Mouse (Mus musculus) layer of hippocampus, postnatal 14 days (tissue): ENCODE data around the gene Aff1. TPM values are rescaled to one million over a fixed set of nuclear protein-coding genes. Genes with fewer than 3 reads are reported as not detected.

Experiments
- DNase-seq, 2 experiments: peaks; one replicate each; pipeline ENCODE4 v3.0.0; 2021 to 2022; ENCODE audit warnings: low spot score in 2 of 2, mixed read lengths in 1 of 2
- total RNA-seq, 2 experiments: library from RNA; stranded (reverse); gene quantifications; 2 replicates each; pipeline ENCODE4 v1.2.3; 2021

Aff1 gene
- total RNA-seq, 2 experiments from 2014 or later: 13.1 to 14.0 TPM

DNA sequence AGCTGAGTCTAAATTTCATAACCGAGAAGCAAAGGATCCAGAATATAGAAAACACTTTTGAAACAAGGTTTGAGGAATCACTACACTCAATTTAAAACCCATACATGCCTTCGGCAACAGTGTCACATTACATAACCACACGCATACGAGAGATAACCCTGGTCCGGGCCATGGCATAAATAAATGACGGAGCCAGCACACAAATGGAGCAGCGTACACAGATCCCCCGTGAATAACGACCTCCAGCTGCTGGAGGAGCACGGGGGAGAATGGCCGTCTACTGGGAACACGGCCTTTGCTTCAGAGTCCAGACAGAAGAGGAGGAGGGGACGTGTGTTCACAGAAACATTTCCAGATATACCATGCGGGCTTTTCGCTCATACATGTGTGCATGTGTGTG, 197.6 kb downstream of the Aff1 start:
- DNase-seq: no peak

DNA sequence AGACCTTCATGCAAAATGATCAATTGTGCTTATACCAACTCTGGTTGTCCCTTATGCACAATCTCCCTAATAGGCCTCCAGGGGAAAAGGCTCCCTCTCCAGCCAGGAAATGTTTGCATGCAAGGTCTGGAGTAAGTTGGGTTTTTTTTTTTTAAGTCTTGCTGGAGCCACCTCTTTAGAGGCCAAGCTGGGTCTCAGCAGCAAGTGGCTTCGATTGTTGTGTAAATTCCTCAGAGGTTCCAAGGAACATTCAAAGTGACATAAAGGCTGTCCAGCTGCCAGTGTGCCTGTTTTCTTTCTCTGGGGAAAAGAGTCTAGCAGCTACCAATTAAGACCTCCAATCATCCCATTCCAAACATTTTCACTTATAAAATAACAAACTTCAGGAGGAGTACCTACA, 206.1 kb downstream of the Aff1 start:
- DNase-seq: no peak

Other genes starting within 250 kb of the Aff1 start
- under 1 TPM in 1 of 2 experiments, not detected in 1; 0.24 TPM for gene Slc10a6, start 63.0 kb upstream of the Aff1 start, total RNA-seq
- gene 1700016H13Rik, start 36.4 kb upstream of the Aff1 start, total RNA-seq: not detected
- 10 to 100 TPM; 35.5 to 38.3 TPM for gene Klhl8, start 218.9 kb downstream of the Aff1 start, total RNA-seq